Mouse (Mus musculus) intestine, postnatal 0 days (tissue): ENCODE data around the gene Pus3. TPM values are rescaled to one million over a fixed set of nuclear protein-coding genes. Genes with fewer than 3 reads are reported as not detected.
"Not testable (repeated sequence)": the region's sequence is repeated elsewhere in the genome, so short reads cannot be mapped to it uniquely, and the experiment has no call there.

Experiments used
- ATAC-seq: fragments of 200-750 bp; cut with Nextera tagmentation; 2 replicates; pipeline ENCODE4 v1.8.0; 2017; ENCODE audit warnings: mild to moderate bottlenecking, moderate TSS enrichment, moderate library complexity
- H3K27ac ChIP-seq: fragments of 300-500 bp; sonication (generic); 2 replicates; pipeline ENCODE4 v1.5.1; 2014; ENCODE audit warnings: mild to moderate bottlenecking, low read depth, low read length, moderate library complexity
- H3K27me3 ChIP-seq: fragments of 300-500 bp; sonication (generic); replicated peaks from 2 replicates; pipeline ENCODE4 v1.6.1; 2014; ENCODE audit warnings: low read length, mixed read lengths; ENCODE audit not compliant: control insufficient read depth, insufficient read depth
- H3K36me3 ChIP-seq: fragments of 300-500 bp; sonication (generic); 2 replicates; pipeline ENCODE4 v1.6.1; 2014; ENCODE audit warnings: mild to moderate bottlenecking, moderate library complexity; ENCODE audit not compliant: control insufficient read depth, insufficient read depth
- H3K4me1 ChIP-seq: fragments of 300-500 bp; sonication (generic); replicated peaks from 2 replicates; pipeline ENCODE4 v1.6.1; 2014; ENCODE audit warnings: antibody characterized with exemption, low read length, mixed read lengths; ENCODE audit not compliant: control insufficient read depth, insufficient read depth
- H3K4me2 ChIP-seq: fragments of 300-500 bp; sonication (generic); replicated peaks from 2 replicates; pipeline ENCODE4 v1.6.1; 2014; ENCODE audit warnings: low read depth, mild to moderate bottlenecking, moderate library complexity
- H3K4me3 ChIP-seq: fragments of 300-500 bp; sonication (generic); 2 replicates; pipeline ENCODE4 v1.5.1; 2014; ENCODE audit warnings: low read depth, low read length
- H3K9ac ChIP-seq: fragments of 300-500 bp; sonication (generic); 2 replicates; pipeline ENCODE4 v1.6.1; 2014; ENCODE audit warnings: mild to moderate bottlenecking, low read depth, low read length
- H3K9me3 ChIP-seq: fragments of 300-500 bp; sonication (generic); 2 replicates; pipeline ENCODE4 v1.6.1; 2016; ENCODE audit warnings: mixed run types; ENCODE audit not compliant: control insufficient read depth
- CTCF ChIP-seq: sonication (generic); IDR thresholded peaks from 2 replicates; pipeline ENCODE4 v1.5.1; 2016; ENCODE audit warnings: low read depth, mild to moderate bottlenecking, control low read depth, antibody characterized with exemption, moderate library complexity
- WGBS: fragments of 180-500 bp; shearing (Covaris S2); extraction: QIAGEN DNeasy Blood & Tissue Kit; methylation state at CpG from one replicate; pipeline ENCODE4 v1.1.7; 2014; 5-methylcytosine and 5-hydroxymethylcytosine counted together
- polyA plus RNA-seq: library from polyadenylated mRNA; unstranded; fragments of >200 nt; fragmentation: Nextera tagmentation; extraction: Ambion mirVana; gene quantifications from 2 replicates; pipeline ENCODE4 v1.2.1, GENCODE M21; 2015

The Pus3 gene
- polyA plus RNA-seq, 1 experiment from 2014 or later, result 6.5 TPM

GRCm38 (mm10) chr9:35611841-35612240 lies 53.4 kb downstream of the Pus3 start, which contains the start of gene Pate4:
Pate4 (minus strand) TSS chr9:35611941.
- TF ChIP-seq CTCF, result no peak
- no peak within 1 kb of the TSS for H3K4me2 ChIP-seq
- H3K9me3 ChIP-seq, result no peaks in the 10 kb centered on the region
- no peaks in the 10 kb centered on the region for H3K36me3 ChIP-seq
- 82% methylated on average over 1 of the region's 1 CpGs for WGBS
- H3K27me3 ChIP-seq, result no peaks in the 10 kb centered on the region
- H3K9ac ChIP-seq, result no peak within 1 kb of the TSS
- no peak within 1 kb of the TSS for H3K27ac ChIP-seq
- no peak for ATAC-seq
- no peaks in the 10 kb centered on the region for H3K4me1 ChIP-seq
- H3K4me3 ChIP-seq, result no peak within 1 kb of the TSS

- Histone ChIP-seq H3K4me1 (no peaks in the 10 kb centered on the region), H3K36me3 (no peaks in the 10 kb centered on the region), H3K4me2 (no peak overlapping the region), H3K27me3 (no peaks in the 10 kb centered on the region), H3K4me3 (no peak overlapping the region), H3K27ac (no peak overlapping the region), H3K9me3 (no peaks in the 10 kb centered on the region), H3K9ac (no peak overlapping the region)
- 25% methylated on average over 2 of the region's 2 CpGs for WGBS
- peak; percentile 52 for TF ChIP-seq CTCF
- ATAC-seq, result no peak
Measured at GRCm38 (mm10) chr9:35614005-35614404, 55.6 kb downstream of the Pus3 start.

GRCm38 (mm10) chr9:35616784-35617183 lies 58.4 kb downstream of the Pus3 start:
- not testable (repeated sequence) for H3K36me3 ChIP-seq, H3K9me3 ChIP-seq, ATAC-seq, H3K4me1 ChIP-seq, H3K27me3 ChIP-seq, H3K9ac ChIP-seq, H3K4me2 ChIP-seq, H3K27ac ChIP-seq, H3K4me3 ChIP-seq
- WGBS, result 73% methylated on average over 2 of the region's 2 CpGs

Other genes starting within 250 kb of the Pus3 start
- gene Cdon, start 137.5 kb upstream of the Pus3 start, polyA plus RNA-seq, result 1.9 and 2.4 TPM in 2 replicates
- gene Gm1113, start 40.3 kb upstream of the Pus3 start, polyA plus RNA-seq, result not detected in 2 replicates
- 0.27 and 0.50 TPM in 2 replicates for gene Ddx25, start 67 bp upstream of the Pus3 start, polyA plus RNA-seq
- 0.27 and 0.31 TPM in 2 replicates for gene Pate2, start 11.7 kb downstream of the Pus3 start, polyA plus RNA-seq
- 4.2 and 4.9 TPM in 2 replicates for gene Hyls1, start 11.8 kb downstream of the Pus3 start, polyA plus RNA-seq
- gene Pate4, start 53.3 kb downstream of the Pus3 start, polyA plus RNA-seq, result not detected in 2 replicates
- gene Pate3, start 89.6 kb downstream of the Pus3 start, polyA plus RNA-seq, result not detected in 2 replicates
- not detected in 2 replicates for gene Pate1, start 128.8 kb downstream of the Pus3 start, polyA plus RNA-seq
- not detected in 2 replicates for gene Gm17677, start 182.5 kb downstream of the Pus3 start, polyA plus RNA-seq
- gene Gm17727, start 219.5 kb downstream of the Pus3 start, polyA plus RNA-seq, result not detected in 2 replicates
- gene Gm27235, start 231.5 kb downstream of the Pus3 start, polyA plus RNA-seq, result not detected in 2 replicates
- not detected in 2 replicates for gene D730048I06Rik, start 231.5 kb downstream of the Pus3 start, polyA plus RNA-seq